In genomic region chr8:10363654-10364406, GRCm38 (mm10) we compare ENCODE assay signal across 16 mouse cellular contexts.
DNase-seq lines count a peak whose midpoint lies in the region; ATAC-seq and TF ChIP-seq lines count a peak whose summit lies in the region.
"Had no signal": no experiment of that assay in that cellular context is flagged by ENCODE, and none has a peak within 500 bp of the region (broad histone marks: within the 10 kb centered on the region; RNA-seq: fewer than 3 reads in every experiment).

No protein-coding gene starts in this region.

- 66% methylated on average over 13 of the region's 13 CpGs for WGBS in forebrain, embryonic 13.5 days
- 62% methylated on average over 13 of the region's 13 CpGs for WGBS in forebrain, embryonic 15.5 days
- WGBS in heart, postnatal 0 days, result 22% methylated on average over 13 of the region's 13 CpGs
- WGBS in olfactory bulb, adult 2 months, result 23% methylated on average over 13 of the region's 13 CpGs

- peaks cover 12% of the 10 kb centered on the region for H3K4me1 ChIP-seq in forebrain, embryonic 13.5 days
- H3K4me1 ChIP-seq in forebrain, embryonic 15.5 days, result peaks cover 6% of the 10 kb centered on the region; the same call in 1 of the 2 replicates
- no peaks in the 10 kb centered on the region for H3K4me1 ChIP-seq in heart, postnatal 0 days (ENCODE audit: control insufficient read depth, insufficient read depth)
- H3K4me1 ChIP-seq in olfactory bulb, adult 2 months (ENCODE audit: control insufficient read depth, insufficient read depth, low read length), result peaks cover 31% of the 10 kb centered on the region
- H3K4me1 ChIP-seq: embryonic facial prominence, embryonic 13.5 days had no signal

- no peaks in the 10 kb centered on the region for H3K36me3 ChIP-seq in forebrain, embryonic 13.5 days (ENCODE audit: poor library complexity, severe bottlenecking)
- H3K36me3 ChIP-seq in forebrain, embryonic 15.5 days, result no peaks in the 10 kb centered on the region
- H3K36me3 ChIP-seq in heart, postnatal 0 days (replicated peaks; ENCODE audit: control insufficient read depth, insufficient read depth, low read length), result no peaks in the 10 kb centered on the region
- H3K36me3 ChIP-seq: embryonic facial prominence, embryonic 13.5 days; limb, embryonic 13.5 days had no signal

- TF ChIP-seq POLR2A in olfactory bulb, adult 2 months (IDR thresholded peaks at IDR 0.05; ENCODE audit: insufficient read depth, low read depth, low read length), result no peak

- no peak overlapping the region for H3K9ac ChIP-seq in forebrain, embryonic 13.5 days
- no peak overlapping the region for H3K9ac ChIP-seq in forebrain, embryonic 15.5 days (replicated peaks)
- H3K9ac ChIP-seq in heart, postnatal 0 days (replicated peaks; ENCODE audit: low read depth, low read length), result no peak overlapping the region
- H3K9ac ChIP-seq: embryonic facial prominence, embryonic 13.5 days; limb, embryonic 13.5 days; liver, postnatal 0 days had no signal

- no peaks in the 10 kb centered on the region for H3K27me3 ChIP-seq in forebrain, embryonic 13.5 days
- no peaks in the 10 kb centered on the region for H3K27me3 ChIP-seq in forebrain, embryonic 15.5 days
- no peaks in the 10 kb centered on the region for H3K27me3 ChIP-seq in heart, postnatal 0 days (ENCODE audit: control insufficient read depth, insufficient read depth, low read length)
- H3K27me3 ChIP-seq: embryonic facial prominence, embryonic 13.5 days had no signal

- intact Hi-C loops in heart, postnatal 14 days (cut with DNase I), result no loop called here
- intact Hi-C loops in left cerebral cortex, postnatal 10 days (cut with DNase I), result no loop called here

- no peak for TF ChIP-seq CTCF in heart, postnatal 0 days (IDR thresholded peaks at IDR 0.05; ENCODE audit: low read depth)
- no peak for TF ChIP-seq CTCF in olfactory bulb, adult 2 months (IDR thresholded peaks at IDR 0.05; ENCODE audit: insufficient read depth, low read depth, low read length)

- no peak overlapping the region for H3K4me3 ChIP-seq in forebrain, embryonic 13.5 days
- H3K4me3 ChIP-seq in forebrain, embryonic 15.5 days, result no peak overlapping the region
- H3K4me3 ChIP-seq in heart, postnatal 0 days (ENCODE audit: low read depth, low read length), result peak overlapping the region; percentile 12; the same call in 1 of the 2 replicates
- H3K4me3 ChIP-seq in olfactory bulb, adult 2 months (ENCODE audit: insufficient read depth, low read depth, low read length), result no peak overlapping the region
- H3K4me3 ChIP-seq: embryonic facial prominence, embryonic 13.5 days; limb, embryonic 13.5 days had no signal

- no peak for TF ChIP-seq EP300 in heart, postnatal 0 days (IDR thresholded peaks at IDR 0.05; ENCODE audit: low read depth)

- no peak for ATAC-seq in forebrain, embryonic 13.5 days
- no peak for ATAC-seq in forebrain, embryonic 15.5 days (replicated peaks)
- ATAC-seq in heart, postnatal 0 days (ENCODE audit: insufficient read depth, low read depth), result no peak
- ATAC-seq: liver, postnatal 0 days; Patski had no signal

- H3K27ac ChIP-seq in forebrain, embryonic 13.5 days, result peak overlapping the region; percentile 7; the same call in 1 of the 2 replicates
- H3K27ac ChIP-seq in forebrain, embryonic 15.5 days (replicated peaks), result no peak overlapping the region
- no peak overlapping the region for H3K27ac ChIP-seq in heart, postnatal 0 days (ENCODE audit: low read depth)
- peak overlapping the region; percentile 91 for H3K27ac ChIP-seq in olfactory bulb, adult 2 months (ENCODE audit: insufficient read depth, low read depth, low read length)
- H3K27ac ChIP-seq: embryonic facial prominence, embryonic 13.5 days; limb, embryonic 13.5 days had no signal

- H3K4me2 ChIP-seq in forebrain, embryonic 13.5 days, result no peak overlapping the region
- H3K4me2 ChIP-seq in forebrain, embryonic 15.5 days (replicated peaks), result no peak overlapping the region
- peak overlapping the region; percentile 49 for H3K4me2 ChIP-seq in heart, postnatal 0 days (ENCODE audit: low read depth, low read length)
- H3K4me2 ChIP-seq: embryonic facial prominence, embryonic 13.5 days; limb, embryonic 13.5 days had no signal

- H3K9me3 ChIP-seq in forebrain, embryonic 13.5 days (replicated peaks), result no peaks in the 10 kb centered on the region
- no peaks in the 10 kb centered on the region for H3K9me3 ChIP-seq in forebrain, embryonic 15.5 days
- H3K9me3 ChIP-seq in heart, postnatal 0 days (replicated peaks; ENCODE audit: control insufficient read depth, low read length), result no peaks in the 10 kb centered on the region
- H3K9me3 ChIP-seq: embryonic facial prominence, embryonic 13.5 days; limb, embryonic 13.5 days had no signal

- no peak for DNase-seq in heart, postnatal 0 days (ENCODE audit: low spot score)
- DNase-seq in heart, postnatal 14 days, result no peak
- DNase-seq in left cerebral cortex, adult 9 months (ENCODE audit: low spot score in 2 of 2), result peak; percentile 7 to 74
- DNase-seq in left cerebral cortex, postnatal 10 days (ENCODE audit: extremely low spot score in 1 of 2, low spot score in 2 of 2), result no peak
- DNase-seq in ovary, postnatal 14 days (ENCODE audit: low spot score), result no peak
- DNase-seq: cerebellum, adult 11-12 months; gastrocnemius, postnatal 10 days; kidney, postnatal 25 days; liver, postnatal 0 days; lung, postnatal 36 days had no signal

Comparison
In these comparisons a context has a peak if more than half of its experiments do, and no peak if none do; other contexts are left out.
1. H3K27ac ChIP-seq: peak in forebrain, embryonic 13.5 days (single experiment) and olfactory bulb, adult 2 months (single experiment); none in forebrain, embryonic 15.5 days (single experiment) and heart, postnatal 0 days (single experiment).
2. DNase-seq: peak in left cerebral cortex, adult 9 months (2 of 2); none in heart, postnatal 0 days (single experiment), heart, postnatal 14 days (0 of 2), left cerebral cortex, postnatal 10 days (0 of 2) and ovary, postnatal 14 days (single experiment).